Mouse (Mus musculus) gastrocnemius, postnatal 25 days (tissue): ENCODE results near the gene Ptprq. TPM values are rescaled to one million over a fixed set of nuclear protein-coding genes. Genes with fewer than 3 reads are reported as not detected.

Source experiments
- DNase-seq: peaks from one replicate; pipeline ENCODE4 v3.0.0; 2022
- microRNA-seq, 2 experiments: library from miRNA; unstranded; fragments of <30 nt; microRNA quantifications; one replicate each; pipeline ENCODE4 v1.2.0; 2021; ENCODE audit warnings: borderline replicate concordance in 2 of 2
- total RNA-seq, 2 experiments: library from RNA; stranded (reverse); gene quantifications; 1 replicate in 1 of 2; 2 replicates in 1 of 2; pipeline ENCODE4 v1.2.3; 2021

The Ptprq gene
- total RNA-seq, 2 experiments from 2014 or later: 0.08 to 0.46 TPM

DNA sequence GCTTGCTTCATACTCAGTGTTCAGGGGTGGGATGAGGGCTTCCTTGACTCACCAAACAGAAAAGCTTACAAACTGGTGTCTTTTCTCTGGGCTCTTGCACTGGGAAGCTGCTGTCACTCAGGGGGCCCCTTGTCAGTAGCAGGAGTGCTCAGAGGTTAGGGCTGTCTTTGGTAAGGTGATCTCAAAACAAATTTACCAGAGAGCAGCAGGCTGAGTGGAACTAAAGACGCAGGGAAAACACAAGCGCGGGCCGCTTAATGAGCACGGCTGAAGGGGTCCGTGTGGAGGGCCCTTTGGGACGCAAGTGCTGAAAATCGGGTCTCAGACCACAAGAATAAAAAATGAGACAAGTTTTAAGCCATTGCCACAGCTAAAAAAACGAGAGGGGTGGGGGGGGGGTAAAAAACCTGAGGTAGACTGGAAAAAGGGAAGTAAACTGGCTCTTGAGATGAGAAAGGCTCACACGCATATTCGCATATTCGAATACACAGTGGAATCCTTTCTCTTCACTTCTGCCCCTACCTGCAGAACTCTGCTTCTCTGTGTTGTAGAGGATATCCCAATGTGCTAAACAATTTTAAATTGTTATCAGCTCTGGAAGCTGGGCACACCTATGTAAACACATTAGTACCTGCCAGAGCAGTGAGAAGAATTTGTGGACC lies 231.1 kb downstream of the Ptprq start:
- no peak for DNase-seq

DNA sequence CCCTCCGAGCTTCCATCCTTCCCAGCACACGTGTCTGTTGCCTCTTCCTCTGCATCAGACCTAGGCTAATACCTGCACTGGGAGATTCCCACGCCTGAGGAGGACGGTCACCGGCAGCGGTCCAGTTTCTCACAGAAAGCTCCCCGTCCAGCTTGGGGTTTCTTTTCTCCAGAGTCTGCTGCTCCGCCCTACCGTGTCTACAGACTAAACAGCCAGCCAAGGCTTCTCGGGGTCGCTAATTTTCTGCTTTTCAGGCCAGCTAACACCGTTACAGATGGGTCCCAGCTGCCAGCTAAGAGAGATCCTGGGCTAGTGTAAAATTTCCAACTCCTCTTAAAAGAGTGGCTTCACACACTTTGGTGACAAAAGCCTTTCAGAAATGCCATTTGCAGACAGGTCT lies 233.1 kb downstream of the Ptprq start:
- DNase-seq: no peak

DNA sequence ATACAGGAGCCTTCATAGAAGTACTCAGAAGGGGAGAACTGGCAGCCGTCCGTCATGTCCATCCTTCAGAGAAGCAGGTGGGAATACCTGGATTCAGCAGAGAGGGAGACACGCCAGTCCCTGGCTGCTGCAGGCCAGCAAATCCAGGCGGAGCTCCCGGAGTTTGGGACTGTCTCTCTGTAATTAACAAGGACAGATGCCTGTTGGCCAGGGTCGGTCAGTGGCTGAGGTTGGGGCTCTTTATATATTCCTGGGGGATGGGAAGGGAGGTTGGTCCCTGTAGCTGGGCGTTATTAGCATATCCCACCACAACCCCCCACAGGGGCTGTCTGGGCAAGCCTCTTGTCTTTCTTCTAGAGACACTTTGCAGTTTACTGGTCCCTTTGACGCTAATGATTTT lies 234.0 kb downstream of the Ptprq start, which contains the start of gene Myf5:
Myf5 (minus strand) TSS at position 265 of the 400 bp plus-strand sequence.
- no peak for DNase-seq

DNA sequence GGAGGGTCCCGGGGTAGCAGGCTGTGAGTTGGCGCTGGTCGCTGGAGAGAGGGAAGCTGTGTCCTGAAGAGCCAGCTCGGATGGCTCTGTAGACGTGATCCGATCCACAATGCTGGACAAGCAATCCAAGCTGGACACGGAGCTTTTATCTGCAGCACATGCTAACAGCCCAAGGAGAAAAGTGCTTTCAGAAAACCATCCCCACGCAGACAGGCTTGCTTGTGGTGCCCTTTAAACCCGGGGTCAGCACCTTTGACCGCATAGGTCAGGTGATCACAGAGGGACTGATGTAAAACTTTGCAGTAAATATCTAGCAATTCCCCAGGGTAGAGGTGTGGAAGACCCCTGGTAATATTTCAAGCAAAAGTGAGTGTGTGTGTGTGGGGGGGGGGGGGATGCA lies 235.8 kb downstream of the Ptprq start:
- no peak for DNase-seq

DNA sequence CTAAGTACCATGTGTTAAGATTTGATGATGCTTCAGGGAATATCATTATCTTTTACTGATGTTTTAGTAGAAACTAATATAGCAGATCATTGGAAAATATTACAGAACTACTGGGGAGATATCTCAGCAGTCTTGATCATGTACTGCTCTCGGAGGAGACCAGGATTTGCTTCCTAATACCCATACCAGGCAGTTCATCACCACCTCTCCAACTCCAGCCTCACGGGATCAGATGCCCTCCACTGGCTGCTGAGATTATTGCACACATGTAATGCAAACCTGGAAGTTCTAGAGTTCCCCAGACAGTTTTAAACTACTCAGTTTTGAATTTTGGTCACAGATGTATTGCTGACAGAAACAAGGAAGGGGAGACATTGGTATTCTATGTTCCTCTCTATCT lies 246.4 kb downstream of the Ptprq start:
- DNase-seq: no peak

DNA sequence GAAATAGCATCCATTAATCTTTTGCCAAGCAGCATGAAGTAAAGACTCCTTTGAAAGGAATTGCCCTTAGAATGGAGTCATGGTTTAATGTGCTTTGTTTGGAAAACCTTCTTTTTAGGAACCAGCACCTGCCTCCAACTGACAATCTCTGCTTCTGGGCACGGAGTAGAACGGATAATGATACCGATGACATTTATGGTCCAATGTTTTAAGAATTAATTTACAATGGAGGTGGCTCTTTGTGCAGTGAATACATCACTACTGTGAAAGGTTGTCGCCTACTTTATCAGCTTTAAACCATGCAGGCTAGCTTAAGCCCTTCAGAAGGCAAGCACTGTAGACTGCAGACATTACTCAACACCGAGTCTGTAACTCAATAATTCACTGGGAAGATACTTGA lies 248.1 kb downstream of the Ptprq start:
- no peak for DNase-seq

DNA sequence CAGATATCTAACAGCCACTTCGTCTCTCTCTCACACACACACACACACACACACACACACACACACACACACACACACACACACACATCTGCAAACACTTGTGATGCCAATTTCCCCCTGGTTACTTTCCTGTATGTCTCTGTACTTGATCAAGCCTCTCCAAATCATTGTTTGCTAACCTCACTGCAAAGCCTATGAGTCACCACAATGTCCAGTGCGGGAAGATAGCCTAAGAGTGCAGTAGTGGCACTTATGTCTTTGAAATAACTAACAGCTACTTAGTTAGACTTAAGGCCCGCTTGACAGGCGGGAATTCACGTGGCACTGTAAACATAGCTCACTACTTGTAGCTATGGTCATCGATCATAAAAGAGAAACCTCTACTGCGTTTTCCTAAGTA lies 252.0 kb downstream of the Ptprq start:
- no peak for DNase-seq

Small RNAs within 50 kb of the gene (microRNA-seq; reads per million reads assigned to microRNA genes)
- 0 reads per million in 2 experiments for gene Gm44403

Other genes starting within 250 kb of the Ptprq start
- 1 to 10 TPM; 2.1 to 2.3 TPM for gene Myf5, start 233.9 kb downstream of the Ptprq start, total RNA-seq
- 100 to 1,000 TPM in 1 of 2 experiments, 10 to 100 TPM in 1; 98.7 to 107 TPM for gene Myf6, start 225.3 kb downstream of the Ptprq start, total RNA-seq
- not detected for gene Otogl, start 192.1 kb upstream of the Ptprq start, total RNA-seq